Mouse (Mus musculus) brain, embryonic 18.5 days (tissue): ENCODE data around the gene Gjc3.
"Not testable (repeated sequence)": the region's sequence is repeated elsewhere in the genome, so short reads cannot be mapped to it uniquely, and the experiment has no call there.

ENCODE experiments used
- DNase-seq: peaks from one replicate; pipeline ENCODE4 v3.0.0-alpha.2; 2012; ENCODE audit warnings: low read depth, low spot score

The Gjc3 gene

GRCm38 (mm10) chr5:137962945-137963344 is at the start of gene Gjc3:
Gene Gjc3 (minus strand): TSS chr5:137963098.
- no peak for DNase-seq

GRCm38 (mm10) chr5:138012382-138012781 is 49.5 kb upstream of the Gjc3 start:
- DNase-seq, result no peak

GRCm38 (mm10) chr5:138009437-138009836 is 46.5 kb upstream of the Gjc3 start:
- no peak for DNase-seq

- no peak for DNase-seq
These were observed 23.5 kb upstream of the Gjc3 start for GRCm38 (mm10) chr5:137986351-137986750.

- no peak for DNase-seq
These were observed 18.4 kb upstream of the Gjc3 start, which contains the start of gene Azgp1 for GRCm38 (mm10) chr5:137981300-137981699. Gene Azgp1 (plus strand): TSS chr5:137981520.

GRCm38 (mm10) chr5:137979081-137979480 is 16.2 kb upstream of the Gjc3 start:
- no peak for DNase-seq

- DNase-seq, result no peak
These were observed 14.4 kb upstream of the Gjc3 start for GRCm38 (mm10) chr5:137977291-137977690.

GRCm38 (mm10) chr5:137975434-137975833 is 12.5 kb upstream of the Gjc3 start:
- DNase-seq, result no peak

GRCm38 (mm10) chr5:137974724-137975123 is 11.8 kb upstream of the Gjc3 start:
- DNase-seq, result no peak

GRCm38 (mm10) chr5:137973738-137974137 is 10.8 kb upstream of the Gjc3 start:
- no peak for DNase-seq

GRCm38 (mm10) chr5:137973161-137973560 is 10.3 kb upstream of the Gjc3 start:
- no peak for DNase-seq

GRCm38 (mm10) chr5:137966492-137966891 is 3.6 kb upstream of the Gjc3 start:
- DNase-seq, result no peak

- DNase-seq, result no peak
These were observed 6.5 kb downstream of the Gjc3 start for GRCm38 (mm10) chr5:137956404-137956803.

- DNase-seq, result no peak
These were observed 11.7 kb downstream of the Gjc3 start for GRCm38 (mm10) chr5:137951218-137951617.

- no peak for DNase-seq
These were observed 15.6 kb downstream of the Gjc3 start for GRCm38 (mm10) chr5:137947303-137947702.

GRCm38 (mm10) chr5:137943133-137943532 is 19.8 kb downstream of the Gjc3 start:
- no peak for DNase-seq

- DNase-seq, result no peak
These were observed 21.9 kb downstream of the Gjc3 start for GRCm38 (mm10) chr5:137940948-137941347.

GRCm38 (mm10) chr5:137937238-137937637 is 25.7 kb downstream of the Gjc3 start:
- DNase-seq, result no peak

GRCm38 (mm10) chr5:137936486-137936885 is 26.4 kb downstream of the Gjc3 start:
- no peak for DNase-seq

- not testable (repeated sequence) for DNase-seq
These were observed 29.0 kb downstream of the Gjc3 start for GRCm38 (mm10) chr5:137933934-137934333.

- DNase-seq, result no peak
These were observed 34.5 kb downstream of the Gjc3 start for GRCm38 (mm10) chr5:137928439-137928838.

- DNase-seq, result no peak
These were observed 40.7 kb downstream of the Gjc3 start for GRCm38 (mm10) chr5:137922171-137922570.

- no peak for DNase-seq
These were observed 41.4 kb downstream of the Gjc3 start, which contains the start of gene Cyp3a13 for GRCm38 (mm10) chr5:137921532-137921931. Gene Cyp3a13 (minus strand): TSS chr5:137921619.

GRCm38 (mm10) chr5:137915550-137915949 is 47.3 kb downstream of the Gjc3 start:
- DNase-seq, result no peak
